Mouse (Mus musculus): ENCODE results near the gene Med1. TPM values are rescaled to one million over a fixed set of nuclear protein-coding genes. Genes with fewer than 3 reads are reported as not detected.

Med1 gene
- 31.2 TPM for polyA plus RNA-seq (2014; fragmentation: Illumina TruSeq; extraction: RNeasy Lipid Tissue Mini Kit (QIAGEN cat#74804); ENCODE audit: low read depth, low replicate concordance)

GRCm38 (mm10) chr11:98192901-98193805 is at the start of gene Med1:
Gene Med1 (minus strand): TSS chr11:98193293.

GRCm38 (mm10) chr11:98202641-98203350 is 9.7 kb upstream of the Med1 start, which contains the start of gene Cdk12:
Gene Cdk12 (plus strand): TSS chr11:98203059.

GRCm38 (mm10) chr11:98149786-98150624 is 43.1 kb downstream of the Med1 start, which contains the start of gene Fbxl20:
Gene Fbxl20 (minus strand): TSS chr11:98150403.

Other genes starting within 250 kb of the Med1 start
- not detected for gene Plxdc1, start 206.8 kb downstream of the Med1 start, polyA plus RNA-seq (2014; fragmentation: Illumina TruSeq; extraction: RNeasy Lipid Tissue Mini Kit (QIAGEN cat#74804); ENCODE audit: low read depth, low replicate concordance)
- not detected for gene Arl5c, start 197.1 kb downstream of the Med1 start, polyA plus RNA-seq (2014; fragmentation: Illumina TruSeq; extraction: RNeasy Lipid Tissue Mini Kit (QIAGEN cat#74804); ENCODE audit: low read depth, low replicate concordance)
- gene Cacnb1, start 170.3 kb downstream of the Med1 start, polyA plus RNA-seq (2014; fragmentation: Illumina TruSeq; extraction: RNeasy Lipid Tissue Mini Kit (QIAGEN cat#74804); ENCODE audit: low read depth, low replicate concordance): not detected
- 76.3 TPM for gene Rpl19, start 166.6 kb downstream of the Med1 start, polyA plus RNA-seq (2014; fragmentation: Illumina TruSeq; extraction: RNeasy Lipid Tissue Mini Kit (QIAGEN cat#74804); ENCODE audit: low read depth, low replicate concordance)
- not detected for gene Stac2, start 139.8 kb downstream of the Med1 start, polyA plus RNA-seq (2014; fragmentation: Illumina TruSeq; extraction: RNeasy Lipid Tissue Mini Kit (QIAGEN cat#74804); ENCODE audit: low read depth, low replicate concordance)
- gene Fbxl20, start 42.9 kb downstream of the Med1 start, polyA plus RNA-seq (2014; fragmentation: Illumina TruSeq; extraction: RNeasy Lipid Tissue Mini Kit (QIAGEN cat#74804); ENCODE audit: low read depth, low replicate concordance): 12.1 TPM
- 24.2 TPM for gene Cdk12, start 9.8 kb upstream of the Med1 start, polyA plus RNA-seq (2014; fragmentation: Illumina TruSeq; extraction: RNeasy Lipid Tissue Mini Kit (QIAGEN cat#74804); ENCODE audit: low read depth, low replicate concordance)
- not detected for gene Neurod2, start 136.4 kb upstream of the Med1 start, polyA plus RNA-seq (2014; fragmentation: Illumina TruSeq; extraction: RNeasy Lipid Tissue Mini Kit (QIAGEN cat#74804); ENCODE audit: low read depth, low replicate concordance)
- gene Ppp1r1b, start 155.1 kb upstream of the Med1 start, polyA plus RNA-seq (2014; fragmentation: Illumina TruSeq; extraction: RNeasy Lipid Tissue Mini Kit (QIAGEN cat#74804); ENCODE audit: low read depth, low replicate concordance): 6.8 TPM
- 1.0 TPM for gene Stard3, start 165.1 kb upstream of the Med1 start, polyA plus RNA-seq (2014; fragmentation: Illumina TruSeq; extraction: RNeasy Lipid Tissue Mini Kit (QIAGEN cat#74804); ENCODE audit: low read depth, low replicate concordance)
- not detected for gene Tcap, start 190.5 kb upstream of the Med1 start, polyA plus RNA-seq (2014; fragmentation: Illumina TruSeq; extraction: RNeasy Lipid Tissue Mini Kit (QIAGEN cat#74804); ENCODE audit: low read depth, low replicate concordance)
- gene Pnmt, start 193.2 kb upstream of the Med1 start, polyA plus RNA-seq (2014; fragmentation: Illumina TruSeq; extraction: RNeasy Lipid Tissue Mini Kit (QIAGEN cat#74804); ENCODE audit: low read depth, low replicate concordance): not detected
- 0.28 TPM for gene Pgap3, start 207.2 kb upstream of the Med1 start, polyA plus RNA-seq (2014; fragmentation: Illumina TruSeq; extraction: RNeasy Lipid Tissue Mini Kit (QIAGEN cat#74804); ENCODE audit: low read depth, low replicate concordance)
- gene Erbb2, start 219.2 kb upstream of the Med1 start, polyA plus RNA-seq (2014; fragmentation: Illumina TruSeq; extraction: RNeasy Lipid Tissue Mini Kit (QIAGEN cat#74804); ENCODE audit: low read depth, low replicate concordance): 1.3 TPM
- 101 TPM for gene Mien1, start 245.7 kb upstream of the Med1 start, polyA plus RNA-seq (2014; fragmentation: Illumina TruSeq; extraction: RNeasy Lipid Tissue Mini Kit (QIAGEN cat#74804); ENCODE audit: low read depth, low replicate concordance)

All from kidney, adult 10 weeks (tissue).